ENCODE assay signal across 8 mouse cellular contexts in genomic region chr2:163839519-163839918, GRCm38 (mm10). TPM values are rescaled to one million over a fixed set of nuclear protein-coding genes. Genes with fewer than 3 reads are reported as not detected.
DNase-seq lines count a peak whose midpoint lies in the region; TF ChIP-seq lines count a peak whose summit lies in the region.

No protein-coding gene starts in this region.

- no peak for TF ChIP-seq CTCF in gastrocnemius, adult 2 months (IDR thresholded peaks at IDR 0.05)

- peak; percentile 46 for DNase-seq in gastrocnemius, adult 2 months
- no peak for DNase-seq in gastrocnemius, adult 8-10 months (ENCODE audit: low spot score in 2 of 2)
- peak; percentile 60 to 66 for DNase-seq in right cerebral cortex, postnatal 10 days (ENCODE audit: low spot score in 2 of 2)
- DNase-seq in right cerebral cortex, postnatal 36 days (ENCODE audit: low spot score in 2 of 2): no peak
- peak; percentile 55 for DNase-seq in kidney, adult 9 months
- peak; percentile 63 for DNase-seq in retina, postnatal 7 days (ENCODE audit: low read depth, low spot score)
- no peak for DNase-seq in c-Kit-positive CD71-positive TER-119-positive erythroid progenitor cells, embryonic 14.5 days (ENCODE audit: low spot score)
- no peak for DNase-seq in urinary bladder, postnatal 25 days (ENCODE audit: low spot score)

- no peak overlapping the region for H3K4me3 ChIP-seq in gastrocnemius, adult 2 months

- intact Hi-C loops in gastrocnemius, adult 2 months (cut with DNase I): loop anchor here (10.0 kb wide), 1 partner anchor 55 kb away; no protein-coding TSS in a partner anchor

- no peak overlapping the region for H3K27ac ChIP-seq in gastrocnemius, adult 2 months

RNA-seq across cellular contexts. Expression of gene Kcnk15, which starts 13.9 kb away (rescaled TPM):
- total RNA-seq in gastrocnemius, adult 2 months (2021): not detected
- total RNA-seq in gastrocnemius, adult 8-10 months (2022): not detected

RNA-seq across cellular contexts. Expression of gene Ccn5, which starts 18.9 kb away (rescaled TPM):
- 1 to 10 TPM in 1 of 2 experiments, under 1 TPM in 1; 0.87 to 1.8 TPM for total RNA-seq in gastrocnemius, adult 2 months (2021)
- 1 to 10 TPM in 2 of 4 experiments, under 1 TPM in 1, not detected in 1; 0.75 to 1.4 (median 1.3) TPM for total RNA-seq in gastrocnemius, adult 8-10 months (2022)

Comparison
In these comparisons a context has a peak if more than half of its experiments do, and no peak if none do; other contexts are left out.
1. DNase-seq: peak in gastrocnemius, adult 2 months (single experiment), right cerebral cortex, postnatal 10 days (2 of 2), kidney, adult 9 months (single experiment) and retina, postnatal 7 days (single experiment); none in gastrocnemius, adult 8-10 months (0 of 2), right cerebral cortex, postnatal 36 days (0 of 2), c-Kit-positive CD71-positive TER-119-positive erythroid progenitor cells, embryonic 14.5 days (single experiment) and urinary bladder, postnatal 25 days (single experiment).